Mouse (Mus musculus) kidney, adult 2 months (tissue): Measurements from ENCODE around the gene Dnajc21.

Experiments
- CTCF ChIP-seq: fragments of 200-500 bp; conservative IDR thresholded peaks from 2 replicates; pipeline ENCODE4 v1.5.1; 2011; ENCODE audit warnings: low read depth, mild to moderate bottlenecking, control low read depth, low read length, moderate library complexity, mixed read lengths; ENCODE audit not compliant: insufficient read depth, insufficient read length
- POLR2A ChIP-seq: fragments of 200-500 bp; IDR thresholded peaks from one replicate; pipeline ENCODE4 v1.6.1; 2011; ENCODE audit warnings: low read depth, low read length, control low read depth

DNA sequence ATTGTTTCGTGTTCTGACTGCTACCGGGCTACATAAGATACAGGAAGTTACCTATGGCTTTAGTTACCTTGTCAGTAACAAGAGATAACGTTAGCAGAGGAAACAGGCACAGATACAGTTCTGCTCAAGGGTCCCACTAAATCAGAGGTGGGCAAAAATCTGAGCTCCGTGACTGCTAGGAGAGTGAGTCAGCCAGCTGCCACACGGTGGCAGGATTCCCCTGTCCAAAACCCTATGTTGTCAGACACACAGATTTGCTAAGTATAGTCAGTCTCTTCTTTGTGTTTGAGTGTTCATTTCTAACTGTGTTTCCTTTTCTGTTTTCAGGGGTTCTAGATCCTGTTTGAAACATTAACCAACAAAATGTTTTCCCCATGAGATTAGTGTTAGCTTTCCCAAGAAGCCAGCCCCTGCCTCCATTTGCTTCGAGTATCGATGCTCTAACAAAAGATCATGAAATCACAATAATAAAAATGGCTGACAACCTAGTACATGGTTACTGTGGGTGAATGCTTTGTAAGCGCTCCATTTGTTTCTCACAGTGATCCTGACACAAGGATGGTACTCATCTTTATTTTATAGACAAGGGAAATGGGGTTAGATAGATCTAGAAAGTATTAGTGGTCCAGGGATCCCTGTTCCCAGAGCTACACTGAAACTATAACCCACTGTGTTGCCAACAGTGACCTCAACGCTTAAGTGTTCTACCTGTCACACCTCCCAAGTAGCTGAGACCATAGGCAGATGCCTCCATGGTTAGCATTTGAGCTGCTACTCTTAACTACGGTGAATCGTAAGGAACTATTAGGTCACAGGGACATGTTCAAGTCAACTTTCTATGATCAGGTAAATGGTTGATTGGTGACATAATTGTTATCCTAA is 30.8 kb upstream of the Dnajc21 start:
- TF ChIP-seq POLR2A = no peak
- TF ChIP-seq CTCF = peak; percentile 78
